Mouse (Mus musculus) stomach, embryonic 15.5 days (tissue): ENCODE data around the gene Acad10. TPM values are rescaled to one million over a fixed set of nuclear protein-coding genes. Genes with fewer than 3 reads are reported as not detected.

Experiments used
- ATAC-seq: fragments of 200-750 bp; cut with Nextera tagmentation; 2 replicates; pipeline ENCODE4 v1.8.0; 2017; ENCODE audit warnings: low read depth, moderate number of reproducible peaks, moderate TSS enrichment; ENCODE audit not compliant: insufficient read depth, low FRiP score
- H3K27ac ChIP-seq: fragments of 300-500 bp; sonication (generic); 2 replicates; pipeline ENCODE4 v1.5.1; 2015; ENCODE audit warnings: mild to moderate bottlenecking, inconsistent platforms
- H3K27me3 ChIP-seq: fragments of 300-500 bp; sonication (generic); replicated peaks from 2 replicates; pipeline ENCODE4 v1.6.1; 2015; ENCODE audit warnings: inconsistent platforms
- H3K36me3 ChIP-seq: fragments of 300-500 bp; sonication (generic); 2 replicates; pipeline ENCODE4 v1.6.1; 2015; ENCODE audit warnings: inconsistent platforms
- H3K4me1 ChIP-seq: fragments of 300-500 bp; sonication (generic); 2 replicates; pipeline ENCODE4 v1.6.1; 2015; ENCODE audit warnings: inconsistent platforms
- H3K4me2 ChIP-seq: fragments of 300-500 bp; sonication (generic); 2 replicates; pipeline ENCODE4 v1.6.1; 2015; ENCODE audit warnings: mild to moderate bottlenecking, inconsistent platforms
- H3K4me3 ChIP-seq: fragments of 300-500 bp; sonication (generic); replicated peaks from 2 replicates; pipeline ENCODE4 v1.5.1; 2015; ENCODE audit warnings: inconsistent platforms
- H3K9ac ChIP-seq: fragments of 300-500 bp; sonication (generic); 2 replicates; pipeline ENCODE4 v1.6.1; 2015; ENCODE audit warnings: inconsistent platforms
- H3K9me3 ChIP-seq: fragments of 300-500 bp; sonication (generic); 2 replicates; pipeline ENCODE4 v1.6.1; 2016; ENCODE audit warnings: inconsistent platforms
- WGBS: fragments of 180-500 bp; shearing (Covaris S2); methylation state at CpG from one replicate; pipeline ENCODE4 v1.1.7; 2015; 5-methylcytosine and 5-hydroxymethylcytosine counted together
- polyA plus RNA-seq: library from polyadenylated mRNA; unstranded; fragments of >200 nt; fragmentation: Nextera tagmentation; extraction: Ambion mirVana; gene quantifications from 2 replicates; pipeline ENCODE4 v1.2.1, GENCODE M21; 2015

Acad10 gene
- polyA plus RNA-seq, 1 experiment from 2014 or later: 3.1 TPM

- Histone ChIP-seq H3K36me3 (peaks cover 14% of the 10 kb centered on the region; the same call in 1 of the 2 replicates), H3K4me2 (no peak overlapping the region)
- WGBS: 87% methylated on average over 8 of the region's 8 CpGs
Measured at GRCm38 (mm10) chr5:121581945-121582344, 78.4 kb downstream of the Acad10 start.

GRCm38 (mm10) chr5:121576927-121577488 is 83.3 kb downstream of the Acad10 start:
- Histone ChIP-seq H3K9me3 (no peaks in the 10 kb centered on the region), H3K4me1 (no peaks in the 10 kb centered on the region), H3K27me3 (no peaks in the 10 kb centered on the region), H3K9ac (no peak overlapping the region), H3K27ac (no peak overlapping the region), H3K36me3 (peaks cover 21% of the 10 kb centered on the region; the same call in 1 of the 2 replicates), H3K4me3 (no peak overlapping the region), H3K4me2 (no peak overlapping the region)
- 83% methylated on average over 11 of the region's 11 CpGs for WGBS
- no peak for ATAC-seq

More at GRCm38 (mm10) chr5:121581945-121582344, 78.4 kb downstream of the Acad10 start:
- ATAC-seq: no peak
- peaks cover 9% of the 10 kb centered on the region for H3K4me1 ChIP-seq
- H3K27ac ChIP-seq: no peak overlapping the region
- H3K27me3 ChIP-seq: no peaks in the 10 kb centered on the region
- H3K9me3 ChIP-seq: no peaks in the 10 kb centered on the region
- H3K9ac ChIP-seq: no peak overlapping the region
- H3K4me3 ChIP-seq: no peak overlapping the region

GRCm38 (mm10) chr5:121575867-121576266 is 84.4 kb downstream of the Acad10 start:
- H3K4me3 ChIP-seq: no peak overlapping the region
- no peaks in the 10 kb centered on the region for H3K4me1 ChIP-seq
- no peaks in the 10 kb centered on the region for H3K27me3 ChIP-seq
- no peak overlapping the region for H3K4me2 ChIP-seq
- no peaks in the 10 kb centered on the region for H3K9me3 ChIP-seq
- no peak for ATAC-seq
- peaks cover 21% of the 10 kb centered on the region; the same call in 1 of the 2 replicates for H3K36me3 ChIP-seq
- no peak overlapping the region for H3K27ac ChIP-seq
- H3K9ac ChIP-seq: no peak overlapping the region
- 94% methylated on average over 11 of the region's 11 CpGs for WGBS

- H3K27ac ChIP-seq: no peak overlapping the region
- H3K4me3 ChIP-seq: no peak overlapping the region
- H3K4me2 ChIP-seq: no peak overlapping the region
- no peaks in the 10 kb centered on the region for H3K27me3 ChIP-seq
- H3K4me1 ChIP-seq: no peaks in the 10 kb centered on the region
- no peaks in the 10 kb centered on the region for H3K9me3 ChIP-seq
- no peak for ATAC-seq
- WGBS: 84% methylated on average over 13 of the region's 13 CpGs
- H3K36me3 ChIP-seq: peaks cover 11% of the 10 kb centered on the region; the same call in 1 of the 2 replicates
- no peak overlapping the region for H3K9ac ChIP-seq
Measured at GRCm38 (mm10) chr5:121574145-121574544, 86.2 kb downstream of the Acad10 start.

Other genes starting within 250 kb of the Acad10 start
- 3.1 and 5.0 TPM in 2 replicates for gene Tmem116, start 208.6 kb downstream of the Acad10 start, polyA plus RNA-seq
- 186 and 192 TPM in 2 replicates for gene Erp29, start 208.0 kb downstream of the Acad10 start, polyA plus RNA-seq
- 0.05 and 0.09 TPM in 2 replicates for gene Adam1b, start 157.1 kb downstream of the Acad10 start, polyA plus RNA-seq
- gene Adam1a, start 115.0 kb downstream of the Acad10 start, polyA plus RNA-seq: 1.4 TPM in 2 replicates
- not detected in 2 replicates for gene Gm42878, start 115.0 kb downstream of the Acad10 start, polyA plus RNA-seq
- 46.7 and 48.9 TPM in 2 replicates for gene Mapkapk5, start 114.6 kb downstream of the Acad10 start, polyA plus RNA-seq
- 196 and 206 TPM in 2 replicates for gene Aldh2, start 66.7 kb downstream of the Acad10 start, polyA plus RNA-seq
- gene Acad12, start 41.6 kb downstream of the Acad10 start, polyA plus RNA-seq: 2.3 and 3.6 TPM in 2 replicates
- 37.6 and 38.1 TPM in 2 replicates for gene Brap, start within 50 bp of the Acad10 start, polyA plus RNA-seq
- 63.4 and 70.5 TPM in 2 replicates for gene Atxn2, start 50.8 kb upstream of the Acad10 start, polyA plus RNA-seq
- gene Sh2b3, start 177.1 kb upstream of the Acad10 start, polyA plus RNA-seq: 15.7 and 16.0 TPM in 2 replicates
- gene Pheta1, start 188.5 kb upstream of the Acad10 start, polyA plus RNA-seq: 23.7 and 26.1 TPM in 2 replicates